Mouse (Mus musculus) C2C12 (cell line): ENCODE measurements around the gene Kptn.

Source experiments
- CTCF ChIP-seq: IDR thresholded peaks from one replicate; pipeline ENCODE4 v1.5.1; 2011; ENCODE audit not compliant: control insufficient read depth, insufficient read depth, insufficient read length
- MAX ChIP-seq: IDR thresholded peaks from one replicate; pipeline ENCODE4 v1.6.1; 2011; ENCODE audit warnings: mild to moderate bottlenecking, control low read depth
- USF1 ChIP-seq: IDR thresholded peaks from one replicate; pipeline ENCODE4 v1.6.1; 2011; ENCODE audit warnings: low read depth, mild to moderate bottlenecking, control low read depth, moderate library complexity

DNA sequence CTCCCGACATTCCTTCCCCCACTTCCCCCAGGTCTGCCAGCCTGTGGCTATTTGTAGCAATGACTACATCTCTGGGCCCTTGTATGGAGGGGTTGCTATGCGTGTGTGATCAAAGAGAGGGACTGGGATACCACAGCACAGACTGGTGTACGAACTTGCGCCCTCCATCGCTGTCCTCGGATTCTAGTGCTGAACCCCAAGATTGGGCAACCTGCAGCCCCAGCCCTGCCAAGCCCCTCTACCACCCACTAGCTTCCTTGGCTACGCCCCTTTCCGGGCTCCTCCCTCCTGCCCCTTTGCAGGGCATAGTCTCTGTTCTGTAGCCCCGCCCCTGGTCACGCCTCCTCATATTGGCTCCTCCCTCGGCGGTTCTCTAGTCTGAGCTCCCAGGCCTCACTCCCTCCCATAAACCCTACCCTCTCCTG, 9.7 kb downstream of the Kptn start, which contains the start of gene Slc8a2:
- TF ChIP-seq CTCF (no peak), MAX (no peak), USF1 (no peak)
